Mouse (Mus musculus): ENCODE results near the gene Clybl. TPM values are rescaled to one million over a fixed set of nuclear protein-coding genes. Genes with fewer than 3 reads are reported as not detected.

Gene Clybl
- total RNA-seq, 2 experiments from 2014 or later, result 113 to 122 TPM

DNA sequence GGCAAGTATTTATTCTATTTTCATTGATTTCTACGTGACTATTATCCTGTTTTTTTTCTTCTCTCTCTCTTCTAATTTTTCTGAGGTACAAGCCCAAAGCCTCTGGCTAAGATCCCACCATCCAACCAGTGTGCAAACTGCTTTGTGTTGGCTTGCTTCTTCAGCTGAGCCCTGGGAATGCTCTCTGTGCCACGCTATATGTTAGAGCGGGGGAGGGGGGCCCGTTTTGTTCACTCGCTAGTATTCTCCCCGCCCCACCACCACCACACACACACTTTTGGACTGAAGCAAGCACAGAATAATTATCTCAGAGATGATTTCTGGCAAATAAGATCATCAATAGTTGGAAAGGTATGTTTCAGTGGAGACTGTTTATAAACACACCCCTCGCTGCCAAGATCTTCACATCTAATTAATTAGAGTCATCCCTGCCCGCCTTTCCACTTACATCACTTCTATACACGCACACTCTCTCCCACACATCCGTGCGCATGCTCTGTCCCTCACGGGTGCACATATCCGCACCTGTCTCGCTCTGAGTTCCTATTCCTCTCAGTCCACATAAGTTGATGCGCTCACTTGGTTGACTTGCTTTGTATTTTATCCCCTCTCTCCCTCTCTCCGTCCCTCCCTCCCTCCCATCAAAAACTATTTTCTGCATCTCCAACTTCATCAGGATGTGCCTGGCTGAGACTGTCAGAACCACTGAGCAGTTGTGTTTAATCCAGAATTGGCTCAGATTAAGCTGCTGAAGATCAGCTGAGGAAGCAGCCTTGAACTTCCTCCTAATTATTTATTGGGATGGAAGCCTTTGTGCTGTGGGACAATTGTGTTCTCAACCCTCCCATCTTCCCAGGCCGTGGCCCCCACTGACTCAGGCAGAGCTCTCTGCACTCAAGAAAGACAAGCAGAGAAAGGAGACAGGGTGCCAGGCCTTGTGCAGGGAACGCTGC is 163.0 kb downstream of the Clybl start:
- DNase-seq, result no peak
- intact Hi-C loops (cut with DNase I), result no loop called here

- intact Hi-C loops (cut with DNase I), result no loop called here
- DNase-seq, result no peak
Measured at GRCm38 (mm10) chr14:122348069-122348468, 166.6 kb downstream of the Clybl start.

DNA sequence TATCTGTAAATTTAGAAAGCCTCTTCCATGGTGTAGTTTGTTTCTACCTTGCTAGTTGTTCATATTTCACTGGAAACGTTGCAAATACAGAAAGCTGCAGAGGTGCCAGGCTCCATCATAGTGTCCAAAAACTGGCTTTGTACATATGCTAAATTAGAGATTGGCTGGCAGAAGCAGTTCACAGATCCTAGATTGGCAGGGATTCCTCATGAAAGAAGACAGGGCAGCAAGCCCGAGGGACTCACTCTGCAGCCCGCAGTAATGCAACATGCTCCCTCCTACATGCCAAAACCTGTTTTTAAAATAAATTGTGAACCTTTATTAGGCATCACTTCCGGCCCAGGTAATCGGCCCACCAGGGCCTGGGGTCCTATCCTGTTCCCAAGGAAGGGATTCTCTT is 167.8 kb downstream of the Clybl start:
- DNase-seq, result no peak
- intact Hi-C loops (cut with DNase I), result no loop called here

DNA sequence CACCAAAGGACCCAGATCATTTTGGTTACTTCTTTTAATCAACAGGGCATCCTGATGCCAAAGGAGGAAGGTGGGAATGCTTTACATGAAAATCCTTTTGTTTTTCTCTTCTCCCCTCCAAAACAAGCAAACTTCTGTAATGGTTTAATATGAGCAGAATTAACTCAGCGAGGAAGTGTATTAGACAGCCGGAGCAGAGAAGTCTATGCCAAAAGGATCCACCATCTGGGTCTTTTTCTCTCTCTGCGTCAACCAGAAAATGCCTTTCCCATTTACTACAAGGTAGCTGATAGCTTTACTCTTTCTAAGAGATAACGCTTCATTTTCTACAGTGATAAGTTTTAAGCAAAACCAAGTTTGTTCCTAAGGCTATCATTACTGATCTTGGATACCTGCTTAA is 168.3 kb downstream of the Clybl start:
- no peak for DNase-seq
- intact Hi-C loops (cut with DNase I), result no loop called here

DNA sequence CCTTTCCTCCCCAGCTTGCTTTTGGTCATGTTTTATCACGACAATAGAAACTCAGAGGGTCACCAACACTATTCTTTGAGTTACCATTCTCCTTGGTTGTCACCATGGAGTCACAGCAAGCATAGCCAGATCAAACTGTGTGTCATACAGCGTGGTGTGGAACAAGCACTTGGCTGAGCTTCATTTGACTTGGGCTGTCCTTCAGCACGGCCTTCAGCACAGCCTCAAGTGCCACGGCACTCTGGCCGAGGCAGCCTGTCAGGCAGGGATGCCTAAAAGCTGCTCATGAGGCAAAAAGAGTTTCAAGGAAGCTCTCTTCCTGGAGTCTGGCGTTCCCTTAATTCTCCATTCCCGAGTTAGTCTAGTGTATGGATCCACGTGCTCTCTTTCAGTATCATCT is 169.3 kb downstream of the Clybl start:
- intact Hi-C loops (cut with DNase I), result no loop called here
- no peak for DNase-seq

GRCm38 (mm10) chr14:122357316-122357715 is 175.8 kb downstream of the Clybl start:
- no peak for DNase-seq
- intact Hi-C loops (cut with DNase I), result no loop called here

DNA sequence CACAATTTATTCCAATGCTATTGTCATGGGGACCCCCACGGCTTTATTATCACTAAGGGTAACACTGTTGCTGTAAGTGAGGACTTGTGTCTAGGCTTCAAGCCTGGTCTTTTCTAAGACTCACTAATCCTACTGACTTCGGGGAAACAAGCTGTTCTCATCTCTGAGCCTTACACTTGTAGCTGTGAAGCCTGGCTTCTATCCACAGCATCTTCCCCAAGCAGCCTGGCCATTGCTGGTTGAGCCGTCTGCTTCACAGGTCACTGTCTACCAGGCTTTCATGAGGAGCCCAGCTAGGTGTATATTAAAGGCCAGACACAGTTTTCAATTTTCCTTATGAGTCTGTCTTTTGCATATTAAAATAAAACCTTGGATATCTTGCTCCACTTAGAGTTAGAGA is 177.1 kb downstream of the Clybl start:
- intact Hi-C loops (cut with DNase I), result no loop called here

GRCm38 (mm10) chr14:122359136-122359905 is 177.8 kb downstream of the Clybl start:
- DNase-seq, result no peak

More for the DNA sequence above, 177.1 kb downstream of the Clybl start:
- no peak for DNase-seq

DNA sequence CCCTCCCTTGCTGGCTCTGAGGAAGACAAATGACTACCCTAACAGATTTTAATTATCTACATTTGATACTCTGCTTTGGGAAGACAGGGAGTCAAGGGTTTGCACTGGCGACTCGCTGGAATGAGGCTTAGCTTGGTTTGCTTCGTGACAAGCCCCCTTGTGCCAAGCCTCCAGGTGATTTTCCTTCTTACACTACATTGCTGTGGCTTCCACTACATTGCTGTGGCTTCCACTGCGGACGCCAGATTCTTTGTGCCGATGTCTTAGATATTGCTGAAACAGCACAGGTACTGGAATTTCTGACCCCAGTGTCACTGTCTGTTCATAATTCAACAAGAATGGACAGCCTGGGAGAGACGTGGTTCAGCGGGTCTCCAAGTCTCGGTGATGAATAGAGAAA is 180.3 kb downstream of the Clybl start:
- intact Hi-C loops (cut with DNase I), result no loop called here
- DNase-seq, result no peak

More at GRCm38 (mm10) chr14:122359136-122359905, 177.8 kb downstream of the Clybl start:
- intact Hi-C loops (cut with DNase I), result no loop called here

- intact Hi-C loops (cut with DNase I), result no loop called here
- no peak for DNase-seq
Measured at GRCm38 (mm10) chr14:122363156-122363555, 181.7 kb downstream of the Clybl start.

GRCm38 (mm10) chr14:122364026-122364425 is 182.5 kb downstream of the Clybl start:
- intact Hi-C loops (cut with DNase I), result no loop called here
- no peak for DNase-seq

GRCm38 (mm10) chr14:122367252-122367868 is 185.9 kb downstream of the Clybl start:
- DNase-seq, result no peak
- intact Hi-C loops (cut with DNase I), result no loop called here

- DNase-seq, result no peak
- intact Hi-C loops (cut with DNase I), result no loop called here
Measured at GRCm38 (mm10) chr14:122367882-122368418, 186.4 kb downstream of the Clybl start.

- DNase-seq, result no peak
- intact Hi-C loops (cut with DNase I), result no loop called here
Measured at GRCm38 (mm10) chr14:122368501-122368900, 187.0 kb downstream of the Clybl start.

GRCm38 (mm10) chr14:122371979-122372378 is 190.5 kb downstream of the Clybl start:
- intact Hi-C loops (cut with DNase I), result no loop called here

GRCm38 (mm10) chr14:122373458-122373857 is 192.0 kb downstream of the Clybl start:
- no peak for DNase-seq
- intact Hi-C loops (cut with DNase I), result no loop called here

More at GRCm38 (mm10) chr14:122371979-122372378, 190.5 kb downstream of the Clybl start:
- no peak for DNase-seq

DNA sequence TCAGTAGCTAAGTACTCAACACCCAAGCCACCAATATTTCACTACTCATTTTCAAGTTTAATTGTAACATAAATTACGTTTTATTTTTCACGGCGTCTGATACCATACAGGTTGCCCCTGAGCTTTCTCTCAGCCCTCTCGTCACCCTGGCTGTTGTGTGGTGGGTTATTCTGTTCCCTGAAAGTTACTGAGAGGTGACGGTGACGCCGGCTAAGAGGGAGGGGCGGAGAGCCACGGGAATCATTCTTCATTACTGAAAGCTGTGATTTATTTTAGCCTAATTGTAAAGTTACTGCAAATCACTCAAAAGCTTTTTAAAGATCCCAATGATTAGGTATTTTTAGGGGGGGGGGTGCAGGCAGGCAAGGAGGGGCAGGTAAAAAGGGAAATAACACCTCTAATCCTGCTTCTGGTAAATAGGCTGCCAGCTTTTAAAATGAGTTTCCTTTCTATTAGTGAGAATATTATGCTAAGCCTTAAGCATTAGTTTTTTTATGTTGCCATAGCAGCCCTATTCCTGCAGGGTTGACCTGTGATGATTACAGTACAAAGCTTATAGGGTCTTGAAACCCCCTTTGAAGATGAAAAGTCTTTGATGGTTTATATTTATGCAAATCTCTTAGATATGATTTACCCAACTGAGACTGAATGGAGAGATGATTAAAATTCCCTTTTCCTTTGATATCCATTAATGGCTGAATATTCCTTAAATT is 192.9 kb downstream of the Clybl start:
- intact Hi-C loops (cut with DNase I), result no loop called here
- DNase-seq, result no peak

DNA sequence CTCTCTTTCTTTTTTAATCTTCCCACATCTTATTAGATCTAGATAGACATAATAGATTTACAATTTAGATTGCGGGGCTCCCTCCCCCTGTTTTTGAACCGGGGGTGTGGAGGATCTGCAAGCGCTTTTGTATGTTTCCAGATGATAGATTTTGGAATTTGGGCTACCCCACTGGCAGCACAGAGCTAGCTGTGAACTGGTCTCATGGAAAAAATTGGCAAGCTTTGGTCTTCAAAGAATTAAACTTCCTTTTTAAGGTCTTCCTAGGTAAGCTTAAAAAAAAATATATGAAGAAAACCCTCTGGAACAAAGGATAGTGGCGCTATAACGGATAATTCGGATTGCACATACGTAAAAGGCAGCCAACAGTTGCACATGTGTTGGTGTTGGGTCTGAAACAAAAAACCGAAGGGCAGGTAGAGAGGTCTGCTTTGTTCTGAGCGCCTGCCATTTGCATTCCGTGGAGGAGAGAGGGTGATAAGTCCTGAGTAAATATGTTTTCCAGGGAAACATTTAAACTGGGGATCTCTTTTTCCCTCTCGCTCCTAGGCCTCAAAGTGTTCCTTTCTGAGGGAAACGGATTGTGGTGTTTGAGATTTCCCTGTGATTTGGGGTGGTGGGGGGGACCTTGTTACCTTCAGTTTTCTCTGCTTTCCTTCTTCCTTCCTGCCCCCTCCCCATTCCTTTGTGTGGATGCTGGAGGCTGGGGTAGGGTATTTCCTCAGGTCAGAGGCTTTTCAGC is 193.7 kb downstream of the Clybl start:
- intact Hi-C loops (cut with DNase I), result no loop called here
- DNase-seq, result no peak

DNA sequence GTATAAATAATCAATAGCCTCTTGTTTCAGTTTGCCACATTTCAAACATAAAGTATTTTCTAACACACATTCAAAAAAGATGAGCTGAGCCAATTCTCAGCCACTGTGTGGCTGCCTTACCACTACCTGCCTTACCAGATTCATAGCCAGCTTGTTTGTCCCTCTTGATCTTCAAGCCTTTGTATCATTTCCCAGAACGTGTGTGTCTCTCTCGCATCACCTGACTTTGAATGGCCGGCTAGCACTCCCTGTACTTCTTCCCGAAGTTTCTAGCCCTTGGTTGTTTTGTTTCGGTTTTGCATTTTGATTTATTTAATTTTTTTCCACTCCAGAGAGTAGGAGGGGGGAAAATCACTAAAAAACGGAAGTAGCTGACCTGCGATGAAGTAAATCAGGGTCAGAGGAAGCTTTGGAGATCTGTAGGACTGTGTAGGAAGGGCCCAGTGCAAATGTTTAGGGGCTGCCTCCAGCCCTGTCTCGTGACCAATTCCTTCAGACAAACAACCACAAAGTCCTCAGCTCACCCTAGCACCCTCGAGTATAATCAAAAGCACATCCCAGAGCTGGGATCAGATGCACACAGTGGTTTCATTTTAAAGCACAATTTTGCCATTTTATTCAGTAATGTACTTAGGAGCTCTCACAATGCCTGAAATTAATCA is 195.1 kb downstream of the Clybl start:
- intact Hi-C loops (cut with DNase I), result no loop called here
- DNase-seq, result no peak

Measured in heart, postnatal 36 days (tissue).